Mouse (Mus musculus): ENCODE results near the gene Gltpd2.

Gene Gltpd2

DNA sequence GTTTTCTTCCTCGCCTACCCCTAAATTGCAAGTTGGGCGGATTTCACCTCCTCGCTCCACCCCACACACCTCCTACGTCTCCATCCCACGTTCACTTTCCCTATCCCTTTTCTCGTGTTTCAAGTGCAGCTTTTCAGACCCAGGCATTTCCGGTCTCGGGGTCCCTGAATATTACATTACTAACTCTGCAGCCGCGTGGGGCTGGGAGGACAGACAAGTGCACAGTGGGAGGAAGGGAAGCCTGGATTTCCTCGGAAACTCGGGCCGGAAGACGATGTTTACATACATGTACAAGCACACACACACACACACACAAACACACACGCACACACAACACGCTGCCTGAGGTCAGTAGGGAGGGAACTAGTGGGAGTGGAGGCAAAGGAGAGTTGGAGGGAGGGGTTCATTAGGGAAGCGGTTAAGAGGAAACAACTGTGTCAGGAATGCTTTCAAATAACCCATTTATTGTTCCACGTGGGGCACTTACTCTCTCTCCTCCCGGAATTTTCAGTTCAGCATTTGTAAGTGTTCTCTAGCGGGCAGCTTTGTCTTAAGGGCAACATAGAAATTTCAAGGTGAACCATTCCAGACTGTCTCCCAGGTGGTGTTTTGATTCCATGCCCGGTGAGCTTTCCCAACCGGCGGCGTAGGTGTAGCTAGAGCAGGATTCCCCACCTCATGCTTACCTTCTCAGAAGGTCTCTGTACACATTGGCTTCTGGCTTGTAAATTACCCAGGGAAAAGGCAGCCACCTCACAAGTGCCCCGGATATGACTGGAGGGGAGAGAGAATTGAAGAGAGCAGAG, 44.7 kb downstream of the Gltpd2 start:
- DNase-seq (ENCODE audit: low read depth, low spot score) = no peak

DNA sequence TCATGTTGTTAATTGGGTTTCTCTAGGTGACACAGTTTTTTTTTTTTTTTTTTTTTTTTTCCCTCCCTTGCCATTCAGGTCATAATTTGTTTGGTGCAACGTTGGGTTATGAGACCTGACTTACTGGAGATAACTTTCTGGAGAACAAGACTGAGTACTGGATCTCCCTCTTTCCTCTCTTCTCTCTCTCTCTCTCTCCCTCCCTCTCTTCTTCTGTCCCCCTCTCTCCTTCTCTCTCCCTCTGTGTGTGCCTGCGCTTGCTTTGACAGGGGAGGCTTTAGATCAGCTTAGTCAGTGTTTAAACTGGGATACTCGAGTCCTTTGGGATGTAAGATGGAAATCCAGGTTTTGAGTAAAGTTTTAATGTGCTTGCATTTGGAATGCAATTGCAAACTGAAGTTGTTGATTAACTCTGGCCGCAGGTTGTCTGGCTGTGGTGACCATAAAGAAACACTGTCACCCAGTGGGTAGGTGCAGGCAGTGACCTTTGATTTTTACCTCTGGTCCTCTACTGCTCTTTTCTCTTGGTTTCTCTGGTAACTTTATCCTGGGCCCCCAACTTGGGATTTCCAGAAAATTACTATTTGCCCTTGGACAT, 45.4 kb downstream of the Gltpd2 start:
- DNase-seq (ENCODE audit: low read depth, low spot score) = no peak

DNA sequence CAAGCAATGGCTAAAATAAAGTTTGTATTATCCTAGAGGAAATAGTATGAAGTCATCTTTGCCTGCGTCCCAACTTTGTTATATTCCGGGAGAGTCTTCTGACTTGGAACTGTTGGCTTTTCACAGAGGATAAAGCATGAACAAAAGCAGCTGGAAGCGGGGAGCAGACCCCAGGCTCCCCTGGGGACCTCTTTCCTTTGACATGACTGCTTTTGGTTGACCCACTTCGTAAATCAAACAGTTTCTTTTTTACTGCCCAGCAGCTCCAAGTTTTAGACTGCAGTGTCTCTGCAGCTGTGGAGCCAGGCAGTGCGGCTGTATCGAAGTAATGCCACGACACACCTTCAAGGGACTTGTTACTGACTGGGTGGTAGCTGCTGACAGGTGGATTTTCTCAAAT, 47.6 kb downstream of the Gltpd2 start:
- DNase-seq (ENCODE audit: low read depth, low spot score) = no peak

Measured in skeletal muscle tissue, adult 2 months (tissue).